Mouse (Mus musculus) brain, embryonic 14.5 days (tissue): ENCODE measurements around the gene Phc1. TPM values are rescaled to one million over a fixed set of nuclear protein-coding genes. Genes with fewer than 3 reads are reported as not detected.

ENCODE experiments used
- DNase-seq: peaks from one replicate; pipeline ENCODE4 v3.0.0-alpha.2; 2011; ENCODE audit warnings: low read depth
- CTCF ChIP-seq: fragments of 200-500 bp; IDR thresholded peaks from 2 replicates; pipeline ENCODE4 v1.5.1; 2012; ENCODE audit warnings: inconsistent platforms, mild to moderate bottlenecking, moderate library complexity, borderline replicate concordance; ENCODE audit not compliant: insufficient read depth, insufficient read length; ENCODE audit errors: extremely low read depth
- POLR2A ChIP-seq: fragments of 200-500 bp; IDR thresholded peaks from 2 replicates; pipeline ENCODE4 v1.6.1; 2012; ENCODE audit warnings: mild to moderate bottlenecking, inconsistent platforms, borderline replicate concordance; ENCODE audit not compliant: poor library complexity, insufficient read depth, insufficient read length, severe bottlenecking; ENCODE audit errors: extremely low read depth
- polyA plus RNA-seq: library from polyadenylated mRNA; depleted of rRNA; stranded (reverse); fragments of >200 nt; gene quantifications from 2 replicates; pipeline ENCODE4 v1.2.3, GENCODE M21; 2012

The Phc1 gene
- polyA plus RNA-seq, 1 experiment, result 168 TPM

DNA sequence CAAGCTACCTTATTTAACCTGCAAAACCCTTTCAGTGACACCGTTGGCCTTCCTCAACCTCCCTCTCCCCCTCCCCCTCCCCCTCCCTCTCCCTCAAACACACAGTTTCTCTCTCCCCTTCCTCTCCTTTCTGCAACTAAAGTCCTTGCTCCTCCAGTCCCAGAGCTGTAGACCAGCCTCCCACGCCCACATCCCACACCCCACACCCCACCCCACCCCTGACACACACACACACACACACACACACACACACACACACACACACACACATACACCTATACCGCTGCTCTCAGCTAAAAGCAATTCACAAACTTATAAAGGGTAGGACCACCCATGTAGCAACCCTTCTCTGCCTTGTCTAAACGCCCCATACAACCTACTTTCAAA, 42.1 kb downstream of the Phc1 start:
- peak; percentile 14 for DNase-seq
- no peak for TF ChIP-seq CTCF

DNA sequence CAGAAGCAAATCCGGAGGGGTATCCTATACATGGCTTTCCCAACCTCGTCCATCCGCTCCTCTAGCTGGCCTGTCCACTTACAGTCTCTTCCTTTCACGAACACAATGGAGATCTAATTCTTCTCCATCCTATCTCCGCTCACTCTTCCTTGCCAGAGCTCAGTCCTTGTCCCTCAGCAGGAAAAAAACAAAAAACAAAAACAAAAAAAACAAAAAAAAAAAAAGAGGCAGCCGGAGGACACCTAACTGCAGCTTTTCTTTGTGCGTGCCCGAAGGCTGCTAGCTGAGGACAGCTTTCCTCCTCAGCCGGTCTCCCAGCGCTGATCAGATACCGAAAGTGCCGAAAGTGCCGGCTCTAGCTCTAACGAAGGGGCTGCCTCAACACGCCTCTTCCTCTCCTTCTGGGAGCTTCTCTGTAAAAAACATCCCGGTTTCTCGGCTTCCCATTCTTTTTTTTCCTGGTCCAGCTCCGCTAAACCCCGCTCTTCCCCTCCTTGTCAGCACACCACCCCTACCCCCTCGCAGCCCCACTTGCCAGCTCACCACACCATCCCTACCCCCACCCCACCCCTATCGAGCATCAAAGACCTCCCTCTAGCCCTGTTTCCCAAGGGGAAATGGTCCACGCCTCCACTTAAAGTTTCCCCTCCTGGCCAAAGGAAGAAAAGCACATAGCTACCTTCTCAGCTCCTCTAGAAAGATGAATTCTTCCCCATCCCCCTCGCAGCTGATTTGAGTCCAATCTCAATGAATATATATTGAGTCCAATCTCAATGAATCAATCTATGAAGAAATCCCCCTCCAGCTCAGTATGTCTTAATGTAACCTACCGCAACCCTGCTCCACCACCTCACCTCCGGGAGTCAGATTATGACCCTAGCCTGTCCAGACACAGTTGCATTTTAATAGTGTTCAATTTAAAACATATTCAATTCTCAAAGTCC, 42.8 kb downstream of the Phc1 start:
- TF ChIP-seq CTCF (peak; percentile 23; the same call in 1 of the 2 replicates), POLR2A (peak; percentile 23; the same call in 1 of the 2 replicates)
- peak; percentile 81 for DNase-seq

DNA sequence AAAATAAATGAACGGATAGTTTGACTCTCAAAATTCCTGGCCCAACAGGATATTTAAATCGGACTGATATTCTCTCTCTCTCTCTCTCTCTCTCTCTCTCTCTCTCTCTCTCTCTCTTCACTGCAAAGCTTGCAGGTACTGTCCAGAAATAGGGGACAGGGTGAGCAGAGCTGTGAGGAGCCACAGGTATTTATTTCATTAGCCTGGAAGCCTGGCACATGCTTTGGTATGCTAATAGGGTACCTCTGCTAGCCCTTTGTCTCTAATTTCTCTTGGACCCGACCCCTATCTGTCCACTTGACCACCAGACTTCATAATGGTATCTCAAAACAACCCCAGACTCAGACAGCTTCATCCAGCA, 43.5 kb downstream of the Phc1 start:
- no peak for TF ChIP-seq CTCF
- TF ChIP-seq POLR2A, result no peak
- no peak for DNase-seq

DNA sequence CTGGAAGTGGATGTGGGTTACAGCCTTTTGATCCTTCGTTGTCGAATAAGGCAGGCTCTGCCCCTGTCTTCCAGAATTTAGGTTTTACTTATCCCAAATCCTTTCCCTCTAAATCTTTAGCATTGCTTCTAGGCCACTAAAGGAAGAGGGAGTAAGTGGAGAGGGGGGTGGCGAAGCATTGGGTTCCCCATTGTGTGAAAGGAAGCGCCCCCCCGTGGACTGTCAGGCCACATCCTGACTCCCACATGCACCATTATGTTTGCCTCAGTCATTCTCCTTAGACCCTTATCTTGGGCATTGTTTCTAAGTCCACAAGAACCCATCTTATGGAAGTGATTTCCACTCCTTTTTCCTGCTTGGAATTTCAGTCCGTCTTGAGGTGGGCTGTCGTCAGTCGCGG, 45.1 kb downstream of the Phc1 start:
- DNase-seq, result no peak
- TF ChIP-seq POLR2A, result no peak
- no peak for TF ChIP-seq CTCF

DNA sequence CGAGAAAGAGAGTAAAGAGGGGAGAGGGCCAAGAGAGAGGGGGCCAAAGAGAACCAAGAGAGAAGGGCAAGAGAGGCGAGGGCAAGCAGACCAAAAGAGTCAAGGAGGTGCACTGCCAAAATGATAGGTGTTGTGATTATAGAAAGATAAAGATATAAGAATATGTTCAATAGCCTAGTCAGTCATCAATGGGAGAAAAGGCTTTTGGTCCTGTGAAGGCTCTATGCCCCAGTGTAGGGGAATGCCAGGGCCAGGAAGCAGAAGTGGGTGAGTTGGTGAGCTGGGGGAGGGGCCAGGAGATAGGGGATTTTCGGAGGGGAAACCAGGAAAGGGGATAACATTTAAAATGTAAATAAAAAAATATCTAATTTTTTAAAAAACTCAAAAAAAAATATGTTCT, 46.1 kb downstream of the Phc1 start:
- no peak for TF ChIP-seq CTCF
- no peak for DNase-seq

DNA sequence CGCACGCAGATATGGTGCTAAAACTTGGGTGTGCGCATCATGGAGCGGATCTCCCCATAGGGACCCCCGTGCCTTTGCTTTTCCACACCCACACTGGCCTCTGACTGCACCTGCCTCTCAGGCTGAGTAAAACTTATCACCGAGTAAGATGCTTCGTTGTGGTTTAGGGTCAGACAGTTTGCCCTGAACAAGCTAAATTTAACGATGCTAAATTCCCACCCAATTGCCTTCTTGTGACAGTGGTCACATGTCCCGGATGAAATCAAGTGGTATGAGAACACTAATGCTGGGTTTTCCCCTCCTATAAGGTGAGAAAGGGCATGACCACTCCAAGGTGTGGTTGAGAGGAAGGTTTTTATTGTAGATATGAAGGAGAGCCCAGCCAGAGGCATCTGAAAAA, 46.6 kb downstream of the Phc1 start:
- DNase-seq, result no peak

DNA sequence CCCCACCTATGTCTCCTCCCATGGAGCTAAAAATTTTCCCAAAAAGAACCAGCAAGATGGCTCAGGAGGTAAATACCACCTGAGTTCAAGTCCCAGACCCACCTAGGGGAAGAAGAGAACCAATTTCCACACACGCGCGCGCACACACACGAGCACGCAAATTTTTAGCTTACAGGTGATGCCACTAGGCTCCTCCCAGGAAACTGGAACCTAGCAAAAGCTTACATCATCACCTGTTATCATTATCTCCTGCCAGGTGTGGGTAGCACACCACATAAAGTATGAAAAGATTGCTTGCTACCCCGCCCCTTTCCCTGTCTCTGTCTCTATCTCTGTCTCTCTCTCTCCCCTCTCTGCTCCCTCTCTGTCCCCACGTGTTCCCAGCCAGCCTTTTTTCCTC, 47.2 kb downstream of the Phc1 start:
- TF ChIP-seq POLR2A (no peak), CTCF (no peak)
- DNase-seq, result no peak

More for the DNA sequence above, 46.6 kb downstream of the Phc1 start:
- no peak for TF ChIP-seq POLR2A
- TF ChIP-seq CTCF, result no peak

DNA sequence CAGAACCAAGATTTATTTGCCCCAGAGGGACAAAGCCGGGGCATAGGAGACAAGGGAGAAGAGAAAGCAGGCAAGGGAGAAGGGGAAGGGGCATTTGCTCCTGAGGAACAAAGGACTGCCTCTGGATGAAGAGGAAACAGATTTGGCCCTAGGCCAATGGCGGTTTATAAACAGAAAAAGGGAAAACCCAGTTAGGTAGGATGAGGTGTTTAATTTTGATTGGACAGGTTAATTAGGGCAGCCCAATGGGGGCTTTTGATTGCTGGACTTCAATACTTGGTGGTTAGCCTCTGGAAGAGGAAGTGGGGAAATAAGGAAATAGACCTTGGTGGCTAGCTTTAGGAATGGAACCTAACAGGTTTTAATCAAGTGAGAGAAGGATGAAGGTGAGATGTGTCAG, 48.2 kb downstream of the Phc1 start:
- peak; percentile 24 for DNase-seq

DNA sequence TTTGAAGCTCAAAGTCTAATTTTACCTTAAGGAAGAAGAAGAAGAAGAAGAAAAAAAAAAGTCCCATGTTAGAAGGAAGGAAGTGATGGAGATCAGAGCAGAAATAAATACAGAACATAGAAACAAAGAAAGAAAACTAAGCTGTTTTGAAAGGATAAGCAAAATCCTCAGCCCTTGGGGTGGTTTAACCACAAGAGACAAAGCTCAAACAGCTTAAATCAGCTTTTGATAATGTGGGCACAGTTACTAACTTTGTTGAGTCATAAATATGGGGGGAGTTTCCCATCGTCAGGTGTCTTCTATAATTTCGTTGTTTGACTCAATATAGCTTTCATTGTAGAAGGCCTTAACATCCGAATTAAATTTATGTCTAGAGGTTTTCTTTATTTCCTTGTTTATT, 48.6 kb downstream of the Phc1 start:
- TF ChIP-seq CTCF (no peak), POLR2A (no peak)
- DNase-seq, result no peak

More for the DNA sequence above, 48.2 kb downstream of the Phc1 start:
- no peak for TF ChIP-seq POLR2A
- TF ChIP-seq CTCF, result no peak

DNA sequence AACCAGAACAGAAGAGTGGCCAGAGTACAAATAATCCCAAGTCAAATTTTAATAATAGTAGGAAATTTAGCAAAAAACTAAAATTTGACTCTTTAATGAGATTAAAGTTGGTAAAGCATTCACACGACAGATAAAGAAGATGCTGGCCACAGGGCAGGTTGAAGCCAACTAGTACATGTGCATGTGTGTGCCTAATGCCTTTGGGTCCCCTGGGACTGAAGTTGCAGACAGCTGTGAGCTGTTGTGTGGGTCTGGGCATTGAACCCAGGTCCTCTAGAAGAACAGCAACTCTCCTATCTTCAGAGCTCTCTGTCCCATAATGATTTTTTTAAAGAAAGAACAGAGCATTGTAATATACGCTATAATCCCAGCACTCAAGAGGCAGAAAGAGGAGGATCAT, 49.1 kb downstream of the Phc1 start:
- DNase-seq, result no peak
- no peak for TF ChIP-seq POLR2A
- no peak for TF ChIP-seq CTCF

DNA sequence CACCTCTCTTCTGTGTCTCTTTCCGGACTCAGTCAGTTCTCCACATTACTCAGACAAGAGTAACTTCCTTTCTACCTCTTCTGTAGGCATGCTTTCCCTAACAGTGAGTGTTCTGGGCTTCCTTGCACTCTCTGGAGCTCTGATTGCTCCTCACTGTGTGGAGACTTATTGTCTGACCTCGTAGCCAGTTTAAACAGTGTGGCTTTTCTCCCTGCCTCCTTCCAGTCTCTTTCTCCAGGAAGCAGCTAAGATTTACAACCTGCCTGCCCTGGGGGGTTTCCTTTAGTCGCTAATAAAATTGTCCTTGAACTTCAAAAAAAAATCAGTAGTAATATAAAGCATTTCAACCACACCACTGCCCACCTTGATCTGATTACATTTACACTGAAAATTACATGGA, 50.1 kb downstream of the Phc1 start:
- TF ChIP-seq CTCF, result no peak
- no peak for TF ChIP-seq POLR2A
- no peak for DNase-seq

DNA sequence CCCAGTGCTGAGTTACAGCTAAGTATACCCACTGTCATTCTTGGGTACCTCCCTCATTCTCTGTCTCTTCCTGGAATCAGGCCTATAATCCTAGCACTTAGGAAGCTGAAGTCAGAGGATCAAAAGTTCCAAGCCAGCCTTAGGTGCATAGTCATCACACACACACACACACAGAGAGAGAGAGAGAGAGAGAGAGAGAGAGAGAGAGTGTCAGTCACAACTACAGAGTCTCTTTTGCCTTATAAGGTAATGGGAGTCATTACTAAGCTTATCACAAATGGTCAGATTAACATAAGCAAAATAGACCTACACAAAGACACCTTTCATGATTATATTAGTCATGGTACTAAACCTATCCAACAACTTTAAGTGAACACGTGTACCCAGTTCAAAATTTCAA, 51.0 kb downstream of the Phc1 start:
- TF ChIP-seq CTCF (no peak), POLR2A (no peak)
- no peak for DNase-seq

DNA sequence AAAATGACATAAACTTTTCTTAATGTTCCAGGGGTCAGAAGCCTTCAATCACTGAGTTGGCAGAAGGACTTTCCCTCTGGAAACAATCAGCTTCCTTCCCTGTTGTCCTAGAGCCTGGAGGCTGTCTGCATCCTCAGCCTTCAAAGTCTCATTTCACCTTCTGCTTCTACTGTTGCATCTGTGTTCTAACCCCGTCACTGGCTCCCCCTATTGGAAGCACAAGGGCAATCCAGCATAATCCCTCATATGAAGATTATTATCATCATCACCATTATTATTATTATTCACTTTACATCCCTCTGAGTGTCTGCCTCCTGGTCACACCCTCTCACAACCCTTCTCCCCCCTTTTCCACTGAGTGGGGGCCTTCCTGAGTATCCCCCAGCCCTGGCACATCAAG, 52.1 kb downstream of the Phc1 start:
- TF ChIP-seq CTCF (no peak), POLR2A (no peak)
- DNase-seq, result no peak

DNA sequence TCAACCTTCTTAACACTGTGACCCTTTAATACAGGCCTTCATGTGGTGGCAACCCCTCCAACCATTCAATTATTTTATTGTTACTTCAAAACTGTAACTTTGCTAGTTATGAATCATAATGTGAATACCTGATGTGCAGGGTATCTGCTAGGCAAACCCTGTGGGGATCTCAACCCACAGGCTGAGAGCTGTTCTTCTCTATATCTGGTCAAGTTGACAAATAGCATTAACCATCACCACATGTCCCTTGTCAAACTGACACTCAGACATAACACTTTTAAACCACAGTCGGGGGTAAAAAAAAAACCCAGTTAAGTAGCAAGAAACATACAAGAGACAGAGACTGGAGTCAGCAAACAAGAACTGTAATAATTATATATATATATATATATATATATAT, 55.5 kb downstream of the Phc1 start:
- no peak for TF ChIP-seq CTCF
- TF ChIP-seq POLR2A, result no peak
- no peak for DNase-seq
